Mouse (Mus musculus) liver, embryonic 12.5 days (tissue): ENCODE measurements around the gene Ifngr1. TPM values are rescaled to one million over a fixed set of nuclear protein-coding genes. Genes with fewer than 3 reads are reported as not detected.
"Not testable (repeated sequence)": the region's sequence is repeated elsewhere in the genome, so short reads cannot be mapped to it uniquely, and the experiment has no call there.

Experiments
- ATAC-seq: fragments of 200-750 bp; cut with Nextera tagmentation; 2 replicates; pipeline ENCODE4 v1.8.0; 2017; ENCODE audit warnings: moderate number of reproducible peaks, mild to moderate bottlenecking, moderate library complexity
- H3K27ac ChIP-seq: fragments of 300-500 bp; sonication (generic); 2 replicates; pipeline ENCODE4 v1.5.1; 2016; ENCODE audit warnings: mild to moderate bottlenecking
- H3K27me3 ChIP-seq: fragments of 300-500 bp; sonication (generic); replicated peaks from 2 replicates; pipeline ENCODE4 v1.6.1; 2016; ENCODE audit warnings: mild to moderate bottlenecking, moderate library complexity
- H3K36me3 ChIP-seq: fragments of 300-500 bp; sonication (generic); 2 replicates; pipeline ENCODE4 v1.6.1; 2016; ENCODE audit warnings: mild to moderate bottlenecking, moderate library complexity
- H3K4me1 ChIP-seq: fragments of 300-500 bp; sonication (generic); 2 replicates; pipeline ENCODE4 v1.6.1; 2016
- H3K4me2 ChIP-seq: fragments of 300-500 bp; sonication (generic); 2 replicates; pipeline ENCODE4 v1.6.1; 2016; ENCODE audit warnings: mild to moderate bottlenecking, moderate library complexity
- H3K4me3 ChIP-seq: fragments of 300-500 bp; sonication (generic); 2 replicates; pipeline ENCODE4 v1.5.1; 2016; ENCODE audit warnings: mild to moderate bottlenecking, moderate library complexity
- H3K9ac ChIP-seq: fragments of 300-500 bp; sonication (generic); 2 replicates; pipeline ENCODE4 v1.6.1; 2016; ENCODE audit warnings: mild to moderate bottlenecking, moderate library complexity
- H3K9me3 ChIP-seq: fragments of 300-500 bp; sonication (generic); replicated peaks from 2 replicates; pipeline ENCODE4 v1.6.1; 2016; ENCODE audit warnings: mild to moderate bottlenecking, moderate library complexity
- WGBS: fragments of 180-500 bp; shearing (Covaris S2); methylation state at CpG from one replicate; pipeline ENCODE4 v1.1.7; 2016; ENCODE audit not compliant: insufficient replicate concordance; 5-methylcytosine and 5-hydroxymethylcytosine counted together
- polyA plus RNA-seq: library from polyadenylated mRNA; unstranded; fragments of >200 nt; fragmentation: Nextera tagmentation; extraction: Ambion mirVana; gene quantifications from 2 replicates; pipeline ENCODE4 v1.2.1, GENCODE M21; 2016

Ifngr1 gene
- polyA plus RNA-seq, 1 experiment from 2014 or later: 40.7 TPM

DNA sequence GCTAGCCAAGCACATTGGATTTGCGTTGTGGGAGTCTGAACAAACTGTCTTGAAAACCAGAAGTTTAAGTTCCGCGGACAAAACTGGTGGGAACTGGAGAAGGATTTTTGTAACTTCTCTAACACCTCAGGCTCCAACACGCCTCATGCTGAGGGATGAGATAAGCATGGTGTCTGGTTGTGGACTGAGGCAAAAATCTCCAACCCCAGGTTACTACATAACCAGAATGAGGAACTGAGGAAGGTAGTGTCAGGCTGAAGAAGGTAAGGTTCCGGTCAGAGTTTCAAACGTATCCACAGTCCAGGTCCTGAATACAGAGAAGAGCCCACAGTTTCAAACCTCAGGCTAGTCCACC is 486 bp upstream of the Ifngr1 start:
- Histone ChIP-seq H3K4me1 (peaks cover 73% of the 10 kb centered on the region), H3K9ac (peak overlapping the region; percentile 40; the same call in 1 of the 2 replicates), H3K36me3 (no peaks in the 10 kb centered on the region), H3K4me3 (peak overlapping the region; percentile 72), H3K4me2 (peak overlapping the region; percentile 83), H3K9me3 (no peaks in the 10 kb centered on the region), H3K27me3 (no peaks in the 10 kb centered on the region), H3K27ac (peak overlapping the region; percentile 80)
- WGBS: 10% methylated on average over 6 of the region's 6 CpGs
- ATAC-seq: peak; percentile 50

DNA sequence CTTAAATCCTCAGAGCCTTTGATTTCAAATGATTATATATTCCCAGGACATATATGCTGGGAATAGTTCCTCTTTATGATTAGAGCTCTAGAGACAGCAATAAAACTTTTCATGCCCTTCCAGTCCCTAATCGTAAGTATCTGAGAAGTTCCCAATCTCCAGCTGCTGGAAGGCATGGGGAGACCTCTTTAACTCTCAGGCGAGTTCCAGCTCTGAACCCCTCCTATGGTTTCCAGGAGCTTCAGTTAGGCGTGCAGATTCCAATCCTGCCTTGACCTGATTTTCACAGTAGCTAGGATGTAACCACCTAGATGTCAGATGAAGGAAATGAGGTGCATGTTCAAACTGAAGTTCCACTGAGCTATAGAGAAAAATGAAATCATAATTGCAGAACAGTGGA is 807 bp downstream of the Ifngr1 start:
- Histone ChIP-seq H3K4me3 (peak overlapping the region; percentile 72), H3K9me3 (no peaks in the 10 kb centered on the region), H3K4me1 (peaks cover 68% of the 10 kb centered on the region), H3K27ac (0 out of 2 replicates have a peak overlapping the region, but pooled peaks have one; percentile 79), H3K9ac (peak overlapping the region; percentile 78), H3K4me2 (peak overlapping the region; percentile 83), H3K27me3 (no peaks in the 10 kb centered on the region), H3K36me3 (peaks cover 4% of the 10 kb centered on the region; the same call in 1 of the 2 replicates)
- 12% methylated on average over 3 of the region's 3 CpGs for WGBS
- no peak for ATAC-seq

- 72% methylated on average over 3 of the region's 3 CpGs for WGBS
- no peak overlapping the region for H3K9ac ChIP-seq
Measured at GRCm38 (mm10) chr10:19593296-19593695, 1.5 kb downstream of the Ifngr1 start.

DNA sequence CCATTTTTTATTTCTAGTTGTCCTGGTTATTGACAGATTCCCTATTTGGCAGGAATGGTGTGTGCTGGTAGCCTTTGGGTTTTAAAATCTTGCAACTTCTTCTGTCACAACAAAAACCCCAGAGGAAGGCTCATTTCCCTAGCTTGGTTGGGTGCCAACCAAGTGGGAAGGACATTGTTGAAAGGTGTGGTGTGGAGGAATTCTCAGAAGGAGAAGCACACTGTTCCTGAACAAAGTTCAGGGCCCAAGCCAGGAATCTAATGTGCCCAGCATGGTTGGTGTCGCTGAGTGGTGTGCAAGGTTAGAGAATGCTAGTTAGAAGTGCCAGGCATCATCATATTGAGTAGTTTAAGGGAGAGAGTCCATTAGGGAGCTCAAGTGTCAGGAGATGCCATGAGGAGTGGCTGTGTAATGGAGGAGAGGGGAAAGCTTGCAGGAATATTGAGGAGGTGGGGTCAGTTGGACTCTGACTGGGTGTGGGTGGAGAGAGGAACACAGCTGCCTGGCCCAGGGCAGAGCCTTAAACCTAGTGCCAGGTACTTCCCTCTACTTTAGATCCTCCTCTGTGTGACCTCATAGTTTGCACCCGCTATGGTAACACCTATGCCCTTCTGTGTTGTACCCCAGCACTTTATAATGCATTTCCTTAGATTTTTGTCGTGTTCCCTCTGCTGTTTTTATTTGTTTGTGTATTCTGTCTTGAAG is 2.6 kb downstream of the Ifngr1 start:
- Histone ChIP-seq H3K27me3 (no peaks in the 10 kb centered on the region), H3K27ac (no peak overlapping the region; the same call in 1 of the 2 replicates), H3K9ac (no peak overlapping the region), H3K36me3 (peaks cover 21% of the 10 kb centered on the region), H3K4me3 (peak overlapping the region; percentile 72; the same call in 1 of the 2 replicates), H3K9me3 (no peaks in the 10 kb centered on the region), H3K4me2 (peak overlapping the region; percentile 83), H3K4me1 (peaks cover 62% of the 10 kb centered on the region)
- WGBS: 70% methylated on average over 3 of the region's 3 CpGs
- no peak for ATAC-seq

More at GRCm38 (mm10) chr10:19593296-19593695, 1.5 kb downstream of the Ifngr1 start:
- Histone ChIP-seq H3K4me1 (peaks cover 63% of the 10 kb centered on the region), H3K4me2 (peak overlapping the region; percentile 83), H3K27ac (no peak overlapping the region), H3K9me3 (no peaks in the 10 kb centered on the region), H3K4me3 (peak overlapping the region; percentile 72), H3K36me3 (peaks cover 10% of the 10 kb centered on the region), H3K27me3 (no peaks in the 10 kb centered on the region)
- no peak for ATAC-seq

- WGBS: 39% methylated on average over 4 of the region's 4 CpGs
- Histone ChIP-seq H3K4me2 (no peak overlapping the region), H3K9ac (no peak overlapping the region), H3K4me3 (no peak overlapping the region), H3K27ac (0 out of 2 replicates have a peak overlapping the region, but pooled peaks have one; percentile 2), H3K9me3 (0 out of 2 replicates have a peak, but pooled peaks cover 2% of the 10 kb centered on the region), H3K36me3 (peaks cover 35% of the 10 kb centered on the region), H3K27me3 (no peaks in the 10 kb centered on the region), H3K4me1 (peaks cover 41% of the 10 kb centered on the region)
- ATAC-seq: no peak
Measured at GRCm38 (mm10) chr10:19596866-19597265, 5.1 kb downstream of the Ifngr1 start.

DNA sequence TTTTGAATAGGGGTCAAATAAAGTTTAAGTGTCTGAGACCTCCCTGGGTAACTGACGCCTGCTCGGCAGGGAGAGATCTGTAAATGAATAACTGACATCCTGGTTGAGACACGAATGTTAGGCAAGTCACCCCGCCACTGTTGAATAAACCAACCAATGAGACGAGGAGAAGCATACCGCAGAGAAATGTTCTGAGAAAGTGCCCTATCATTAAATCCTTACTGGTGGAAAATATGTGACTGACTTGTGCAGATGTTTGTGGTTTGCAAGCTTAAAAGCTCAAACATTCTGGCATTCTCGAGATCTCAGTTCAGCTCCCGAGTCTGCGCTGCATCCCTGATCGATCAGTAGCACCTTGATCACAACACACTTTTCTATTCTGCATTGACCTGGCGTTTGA is 6.3 kb downstream of the Ifngr1 start:
- Histone ChIP-seq H3K27me3 (no peaks in the 10 kb centered on the region), H3K9me3 (0 out of 2 replicates have a peak, but pooled peaks cover 2% of the 10 kb centered on the region), H3K4me1 (peaks cover 29% of the 10 kb centered on the region), H3K4me3 (no peak overlapping the region), H3K4me2 (no peak overlapping the region), H3K9ac (no peak overlapping the region), H3K36me3 (peaks cover 47% of the 10 kb centered on the region), H3K27ac (no peak overlapping the region)
- no peak for ATAC-seq
- 74% methylated on average over 11 of the region's 11 CpGs for WGBS

- H3K4me2 ChIP-seq: no peak overlapping the region
- 72% methylated on average over 6 of the region's 6 CpGs for WGBS
- H3K27me3 ChIP-seq: no peaks in the 10 kb centered on the region
- H3K4me3 ChIP-seq: no peak overlapping the region
- H3K9ac ChIP-seq: no peak overlapping the region
- ATAC-seq: no peak
- H3K36me3 ChIP-seq: peaks cover 62% of the 10 kb centered on the region
- H3K4me1 ChIP-seq: peaks cover 15% of the 10 kb centered on the region
- H3K9me3 ChIP-seq: 0 out of 2 replicates have a peak, but pooled peaks cover 2% of the 10 kb centered on the region
- H3K27ac ChIP-seq: no peak overlapping the region
Measured at GRCm38 (mm10) chr10:19599331-19600092, 7.8 kb downstream of the Ifngr1 start.

GRCm38 (mm10) chr10:19600093-19600420 is 8.3 kb downstream of the Ifngr1 start:
- ATAC-seq: no peak
- 0 out of 2 replicates have a peak, but pooled peaks cover 2% of the 10 kb centered on the region for H3K9me3 ChIP-seq
- H3K4me1 ChIP-seq: peaks cover 12% of the 10 kb centered on the region
- no peak overlapping the region for H3K9ac ChIP-seq
- no peaks in the 10 kb centered on the region for H3K27me3 ChIP-seq
- H3K36me3 ChIP-seq: peaks cover 67% of the 10 kb centered on the region
- H3K27ac ChIP-seq: no peak overlapping the region
- H3K4me3 ChIP-seq: no peak overlapping the region
- no peak overlapping the region for H3K4me2 ChIP-seq
- WGBS: 79% methylated on average over 3 of the region's 3 CpGs

GRCm38 (mm10) chr10:19601502-19601901 is 9.8 kb downstream of the Ifngr1 start:
- 41% methylated on average over 1 of the region's 1 CpGs for WGBS

DNA sequence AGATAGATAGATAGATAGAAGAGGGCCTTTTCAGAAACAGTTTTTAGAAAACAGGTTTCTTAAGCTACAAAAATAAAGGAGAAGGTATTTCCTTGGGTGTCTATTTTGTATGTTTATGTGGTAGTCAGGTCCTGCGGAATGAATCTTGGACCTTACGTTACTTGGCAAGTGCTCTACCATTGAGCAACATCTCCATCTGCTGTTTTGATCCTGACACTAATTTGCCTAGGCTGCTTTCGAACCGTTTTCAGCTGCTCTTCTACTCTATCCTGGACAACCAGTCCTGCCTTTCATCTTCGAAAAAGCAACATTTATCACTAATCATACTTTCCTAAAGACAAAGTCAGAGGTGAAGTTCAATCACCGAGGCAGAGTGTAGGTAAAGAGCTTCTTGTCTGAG is 11.5 kb downstream of the Ifngr1 start:
- ATAC-seq: no peak
- H3K4me2 ChIP-seq: no peak overlapping the region
- 74% methylated on average over 6 of the region's 6 CpGs for WGBS
- H3K27me3 ChIP-seq: no peaks in the 10 kb centered on the region
- H3K4me1 ChIP-seq: no peaks in the 10 kb centered on the region
- H3K4me3 ChIP-seq: no peak overlapping the region
- no peak overlapping the region for H3K27ac ChIP-seq
- peaks cover 89% of the 10 kb centered on the region for H3K36me3 ChIP-seq
- 0 out of 2 replicates have a peak, but pooled peaks cover 2% of the 10 kb centered on the region for H3K9me3 ChIP-seq
- H3K9ac ChIP-seq: no peak overlapping the region

More at GRCm38 (mm10) chr10:19601502-19601901, 9.8 kb downstream of the Ifngr1 start:
- not testable (repeated sequence) for H3K9ac ChIP-seq, H3K4me3 ChIP-seq, H3K27ac ChIP-seq, H3K27me3 ChIP-seq, H3K9me3 ChIP-seq, H3K4me2 ChIP-seq, ATAC-seq, H3K4me1 ChIP-seq
- H3K36me3 ChIP-seq: peaks cover 82% of the 10 kb centered on the region

- H3K4me2 ChIP-seq: no peak overlapping the region
- H3K27me3 ChIP-seq: no peaks in the 10 kb centered on the region
- H3K4me3 ChIP-seq: no peak overlapping the region
- no peak for ATAC-seq
- H3K27ac ChIP-seq: no peak overlapping the region
- no peak overlapping the region for H3K9ac ChIP-seq
- peaks cover 64% of the 10 kb centered on the region for H3K36me3 ChIP-seq
- H3K9me3 ChIP-seq: no peaks in the 10 kb centered on the region
- peaks cover 11% of the 10 kb centered on the region; the same call in 1 of the 2 replicates for H3K4me1 ChIP-seq
- WGBS: 72% methylated on average over 14 of the region's 14 CpGs
Measured at GRCm38 (mm10) chr10:19609125-19609524, 17.4 kb downstream of the Ifngr1 start.

- no peak overlapping the region for H3K4me2 ChIP-seq
Measured at GRCm38 (mm10) chr10:19611616-19612015, 19.9 kb downstream of the Ifngr1 start.

More at GRCm38 (mm10) chr10:19611616-19612015, 19.9 kb downstream of the Ifngr1 start:
- Histone ChIP-seq H3K36me3 (peaks cover 39% of the 10 kb centered on the region), H3K27me3 (no peaks in the 10 kb centered on the region), H3K9ac (no peak overlapping the region), H3K4me3 (no peak overlapping the region), H3K27ac (no peak overlapping the region), H3K4me1 (peaks cover 14% of the 10 kb centered on the region; the same call in 1 of the 2 replicates), H3K9me3 (no peaks in the 10 kb centered on the region)
- 41% methylated on average over 2 of the region's 2 CpGs for WGBS
- ATAC-seq: no peak
